Mouse (Mus musculus) adrenal gland (tissue): ENCODE measurements around the gene Megf11.
"Not testable (repeated sequence)": the region's sequence is repeated elsewhere in the genome, so short reads cannot be mapped to it uniquely, and the experiment has no call there.

Source experiments
- intact Hi-C: fragments of 180-260 bp; cut with DNase I; formaldehyde crosslinking; loops from one replicate; pipeline ENCODE4 v1.15.1; 2025

Megf11 gene

GRCm38 (mm10) chr9:64461568-64462308 is 76.3 kb downstream of the Megf11 start:
- intact Hi-C loops: no loop called here

- intact Hi-C loops: no loop called here
These were observed 77.4 kb downstream of the Megf11 start for GRCm38 (mm10) chr9:64462870-64463269.

GRCm38 (mm10) chr9:64466090-64466489 is 80.7 kb downstream of the Megf11 start:
- intact Hi-C loops: no loop called here

- intact Hi-C loops: no loop called here
These were observed 81.1 kb downstream of the Megf11 start for GRCm38 (mm10) chr9:64466564-64466963.

- intact Hi-C loops: no loop called here
These were observed 85.4 kb downstream of the Megf11 start for GRCm38 (mm10) chr9:64470806-64471205.

- intact Hi-C loops: no loop called here
These were observed 85.9 kb downstream of the Megf11 start for GRCm38 (mm10) chr9:64471336-64471735.

- intact Hi-C loops: no loop called here
These were observed 86.7 kb downstream of the Megf11 start for GRCm38 (mm10) chr9:64472165-64472564.

- intact Hi-C loops: no loop called here
These were observed 87.3 kb downstream of the Megf11 start for GRCm38 (mm10) chr9:64472743-64473142.

GRCm38 (mm10) chr9:64473170-64473569 is 87.7 kb downstream of the Megf11 start:
- intact Hi-C loops: no loop called here

- intact Hi-C loops: no loop called here
These were observed 88.3 kb downstream of the Megf11 start for GRCm38 (mm10) chr9:64473695-64474094.

- intact Hi-C loops: no loop called here
These were observed 88.7 kb downstream of the Megf11 start for GRCm38 (mm10) chr9:64474142-64474541.

- intact Hi-C loops: no loop called here
These were observed 90.5 kb downstream of the Megf11 start for GRCm38 (mm10) chr9:64475942-64476341.

- intact Hi-C loops: not testable (repeated sequence)
These were observed 92.0 kb downstream of the Megf11 start for GRCm38 (mm10) chr9:64477397-64477796.

GRCm38 (mm10) chr9:64482126-64482525 is 96.7 kb downstream of the Megf11 start:
- intact Hi-C loops: no loop called here

- intact Hi-C loops: no loop called here
These were observed 102.0 kb downstream of the Megf11 start for GRCm38 (mm10) chr9:64487377-64487776.

- intact Hi-C loops: no loop called here
These were observed 109.2 kb downstream of the Megf11 start for GRCm38 (mm10) chr9:64494647-64495046.

- intact Hi-C loops: no loop called here
These were observed 113.5 kb downstream of the Megf11 start for GRCm38 (mm10) chr9:64498929-64499328.

GRCm38 (mm10) chr9:64501211-64501610 is 115.8 kb downstream of the Megf11 start:
- intact Hi-C loops: no loop called here

GRCm38 (mm10) chr9:64503996-64504395 is 118.6 kb downstream of the Megf11 start:
- intact Hi-C loops: no loop called here

GRCm38 (mm10) chr9:64504456-64504855 is 119.0 kb downstream of the Megf11 start:
- intact Hi-C loops: no loop called here

- intact Hi-C loops: loop anchor here (5.0 kb wide), 1 partner anchor 108 kb away; no protein-coding TSS in a partner anchor
These were observed 119.5 kb downstream of the Megf11 start for GRCm38 (mm10) chr9:64504921-64505320.

- intact Hi-C loops: loop anchor here (5.0 kb wide), 1 partner anchor 109 kb away; no protein-coding TSS in a partner anchor
These were observed 121.2 kb downstream of the Megf11 start for GRCm38 (mm10) chr9:64506440-64507206.

GRCm38 (mm10) chr9:64507207-64507517 is 121.7 kb downstream of the Megf11 start:
- intact Hi-C loops: loop anchor here (5.0 kb wide), 1 partner anchor 110 kb away; no protein-coding TSS in a partner anchor
